Comparison of ENCODE assay signal across 12 mouse cellular contexts in genomic region chr17:7140399-7141174, GRCm38 (mm10).
"Had no signal": no experiment of that assay in that cellular context is flagged by ENCODE, and none has a peak within 500 bp of the region (broad histone marks: within the 10 kb centered on the region; RNA-seq: fewer than 3 reads in every experiment).

No protein-coding gene starts in this region.

- H3K9ac ChIP-seq: limb, embryonic 13.5 days; liver, embryonic 14.5 days; midbrain, embryonic 13.5 days; neural tube, embryonic 15.5 days; stomach, embryonic 15.5 days had no signal

- H3K4me3 ChIP-seq: limb, embryonic 13.5 days; midbrain, embryonic 13.5 days; neural tube, embryonic 15.5 days; stomach, embryonic 15.5 days had no signal

- H3K27me3 ChIP-seq: limb, embryonic 13.5 days; midbrain, embryonic 13.5 days; neural tube, embryonic 15.5 days; stomach, embryonic 15.5 days had no signal

- H3K36me3 ChIP-seq: limb, embryonic 13.5 days; midbrain, embryonic 13.5 days; neural tube, embryonic 15.5 days; stomach, embryonic 15.5 days had no signal

- H3K27ac ChIP-seq: limb, embryonic 13.5 days; liver, embryonic 14.5 days; midbrain, embryonic 13.5 days; neural tube, embryonic 15.5 days; stomach, embryonic 15.5 days had no signal

- H3K4me2 ChIP-seq: limb, embryonic 13.5 days; midbrain, embryonic 13.5 days; neural tube, embryonic 15.5 days; stomach, embryonic 15.5 days had no signal

- H3K4me1 ChIP-seq: stomach, embryonic 15.5 days had no signal

- ATAC-seq: midbrain, embryonic 13.5 days had no signal

- DNase-seq: kidney, adult 11 months; kidney, adult 9 months; kidney, postnatal 10 days; kidney, postnatal 4 days; lung, adult 18-20 months; thymus, adult 2 months; thymus, postnatal 25 days had no signal

- H3K9me3 ChIP-seq: limb, embryonic 13.5 days; midbrain, embryonic 13.5 days; neural tube, embryonic 15.5 days; stomach, embryonic 15.5 days had no signal
